Mouse (Mus musculus) ES-E14 (cell line): ENCODE measurements around the gene Slc25a13. TPM values are rescaled to one million over a fixed set of nuclear protein-coding genes. Genes with fewer than 3 reads are reported as not detected.
A peak's percentile ranks its signal among the peaks of the same experiment; 100 is the strongest.

Experiments used
- DNase-seq: peaks from one replicate; pipeline ENCODE4 v3.0.0-alpha.2; 2013; ENCODE audit warnings: low read depth, low spot score
- H3K27ac ChIP-seq: 2 replicates; pipeline ENCODE4 v1.5.1; 2012; ENCODE audit warnings: low read depth, mild to moderate bottlenecking, low read length, moderate library complexity, mixed read lengths; ENCODE audit not compliant: poor library complexity, insufficient read depth, severe bottlenecking
- H3K36me3 ChIP-seq: 2 replicates; pipeline ENCODE4 v1.6.1; 2012; ENCODE audit warnings: mild to moderate bottlenecking, low read length, moderate library complexity, mixed read lengths; ENCODE audit not compliant: control insufficient read depth, poor library complexity, insufficient read depth, severe bottlenecking
- H3K4me1 ChIP-seq, 2 experiments: fragments of 150-350 bp in 1 of 2; sonication (generic) in 1 of 2; 2 replicates each; pipeline ENCODE4 v1.6.1; 2012; ENCODE audit warnings: low read length in 2 of 2, mild to moderate bottlenecking in 1 of 2, mixed read lengths in 1 of 2; ENCODE audit not compliant: control insufficient read depth in 2 of 2, insufficient read depth in 2 of 2, poor library complexity in 1 of 2
- H3K4me3 ChIP-seq, 2 experiments: fragments of 150-350 bp in 1 of 2; sonication (generic) in 1 of 2; 2 replicates each; pipeline ENCODE4 v1.5.1; 2012; ENCODE audit warnings: low read length in 2 of 2, low read depth in 1 of 2, mild to moderate bottlenecking in 1 of 2, mixed read lengths in 1 of 2; ENCODE audit not compliant: insufficient read depth in 1 of 2, poor library complexity in 1 of 2, severe bottlenecking in 1 of 2
- H3K9ac ChIP-seq: 2 replicates; pipeline ENCODE4 v1.6.1; 2012; ENCODE audit warnings: low read depth, mild to moderate bottlenecking, low read length, mixed read lengths; ENCODE audit not compliant: poor library complexity, insufficient read depth, severe bottlenecking
- H3K9me3 ChIP-seq: fragments of 150-350 bp; sonication (generic); 2 replicates; pipeline ENCODE4 v1.6.1; 2012; ENCODE audit warnings: low read depth, mild to moderate bottlenecking, low read length; ENCODE audit not compliant: control insufficient read depth, insufficient read depth
- CHD2 ChIP-seq: IDR thresholded peaks from 2 replicates; pipeline ENCODE4 v1.6.1; 2014; ENCODE audit warnings: mild to moderate bottlenecking, low read depth, low read length, inconsistent platforms
- HCFC1 ChIP-seq: IDR thresholded peaks from 2 replicates; pipeline ENCODE4 v1.6.1; 2012; ENCODE audit warnings: low read length, inconsistent platforms, borderline replicate concordance; ENCODE audit not compliant: insufficient read depth
- MAFK ChIP-seq: IDR thresholded peaks from 2 replicates; pipeline ENCODE4 v1.6.1; 2014; ENCODE audit warnings: mild to moderate bottlenecking, low read depth, low read length, inconsistent platforms; ENCODE audit not compliant: insufficient read depth
- ZC3H11A ChIP-seq: IDR thresholded peaks from 2 replicates; pipeline ENCODE4 v1.6.1; 2012; ENCODE audit warnings: low read depth, mild to moderate bottlenecking, inconsistent platforms, low read length, borderline replicate concordance
- ZNF384 ChIP-seq: IDR thresholded peaks from 2 replicates; pipeline ENCODE4 v1.6.1; 2012; ENCODE audit warnings: low read depth, low read length, inconsistent platforms
- in situ Hi-C, 2 experiments: fragments of 600-800 bp; cut with MboI; formaldehyde crosslinking; loops; one replicate each; pipeline ENCODE4 v1.15.1; 2025; ENCODE audit warnings: low sequenced_read_pairs in 2 of 2, inconsistent platforms in 1 of 2; ENCODE audit not compliant: unreplicated experiment in 2 of 2
- total RNA-seq: library from RNA; depleted of rRNA; stranded (reverse); fragments of 300-350 nt; gene quantifications from 2 replicates; pipeline ENCODE4 v1.2.3, GENCODE M21; 2012

Gene Slc25a13
- total RNA-seq, 1 experiment = 53.5 TPM

GRCm38 (mm10) chr6:6208351-6209059 is 8.5 kb downstream of the Slc25a13 start:
- H3K9me3 ChIP-seq = no peaks in the 10 kb centered on the region
- in situ Hi-C loops = no loop called here
- peaks cover 26 to 30% of the 10 kb centered on the region in 2 experiments for H3K4me1 ChIP-seq
- peak overlapping the region; percentile 69 for H3K27ac ChIP-seq
- DNase-seq = no peak
- peak overlapping the region; percentile 11; the same call in 1 of the 2 replicates for H3K9ac ChIP-seq
- H3K36me3 ChIP-seq = peaks cover 5% of the 10 kb centered on the region; the same call in 1 of the 2 replicates
- no peak for TF ChIP-seq HCFC1
- no peak for TF ChIP-seq ZC3H11A
- no peak for TF ChIP-seq CHD2
- TF ChIP-seq ZNF384 = no peak
- no peak for TF ChIP-seq MAFK
- H3K4me3 ChIP-seq = no peak overlapping the region

DNA sequence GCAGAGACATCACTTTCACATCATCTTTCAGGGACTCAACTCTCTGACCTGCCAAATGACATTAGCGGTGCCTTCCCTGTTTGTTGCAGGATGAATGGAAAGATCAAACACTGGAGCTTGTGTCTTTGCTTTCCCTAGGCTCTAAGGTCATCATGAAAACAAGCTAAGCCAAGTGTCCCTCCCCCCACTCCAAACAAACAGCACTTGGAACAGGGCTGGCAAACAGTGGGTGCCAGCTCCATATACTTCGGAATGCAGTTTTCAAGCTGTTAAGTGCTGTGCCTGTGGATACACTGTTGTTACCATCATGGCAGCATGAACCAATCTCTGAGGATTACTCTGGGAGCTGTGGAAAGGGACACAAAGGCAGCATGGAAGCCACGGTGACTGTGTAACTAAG is 9.1 kb downstream of the Slc25a13 start:
- Histone ChIP-seq H3K9me3 (no peaks in the 10 kb centered on the region), H3K27ac (peak overlapping the region; percentile 60), H3K9ac (peak overlapping the region; percentile 11; the same call in 1 of the 2 replicates), H3K4me1 (peaks cover 24 to 31% of the 10 kb centered on the region in 2 experiments), H3K36me3 (peaks cover 5% of the 10 kb centered on the region; the same call in 1 of the 2 replicates), H3K4me3 (no peak overlapping the region)
- in situ Hi-C loops = no loop called here
- DNase-seq = no peak
- TF ChIP-seq MAFK = no peak
- TF ChIP-seq HCFC1 = no peak
- TF ChIP-seq ZC3H11A = no peak
- no peak for TF ChIP-seq CHD2
- TF ChIP-seq ZNF384 = no peak

- H3K27ac ChIP-seq = no peak overlapping the region; the same call in 1 of the 2 replicates
- no peak for DNase-seq
- no peak overlapping the region for H3K4me3 ChIP-seq
- TF ChIP-seq HCFC1 (no peak), MAFK (peak; percentile 93), CHD2 (no peak)
- H3K4me1 ChIP-seq = peaks cover 25 to 34% of the 10 kb centered on the region in 2 experiments
- peaks cover 5% of the 10 kb centered on the region; the same call in 1 of the 2 replicates for H3K36me3 ChIP-seq
- in situ Hi-C loops = no loop called here
- H3K9ac ChIP-seq = no peak overlapping the region
- no peaks in the 10 kb centered on the region for H3K9me3 ChIP-seq
Observed at GRCm38 (mm10) chr6:6207395-6207794, 9.6 kb downstream of the Slc25a13 start.

DNA sequence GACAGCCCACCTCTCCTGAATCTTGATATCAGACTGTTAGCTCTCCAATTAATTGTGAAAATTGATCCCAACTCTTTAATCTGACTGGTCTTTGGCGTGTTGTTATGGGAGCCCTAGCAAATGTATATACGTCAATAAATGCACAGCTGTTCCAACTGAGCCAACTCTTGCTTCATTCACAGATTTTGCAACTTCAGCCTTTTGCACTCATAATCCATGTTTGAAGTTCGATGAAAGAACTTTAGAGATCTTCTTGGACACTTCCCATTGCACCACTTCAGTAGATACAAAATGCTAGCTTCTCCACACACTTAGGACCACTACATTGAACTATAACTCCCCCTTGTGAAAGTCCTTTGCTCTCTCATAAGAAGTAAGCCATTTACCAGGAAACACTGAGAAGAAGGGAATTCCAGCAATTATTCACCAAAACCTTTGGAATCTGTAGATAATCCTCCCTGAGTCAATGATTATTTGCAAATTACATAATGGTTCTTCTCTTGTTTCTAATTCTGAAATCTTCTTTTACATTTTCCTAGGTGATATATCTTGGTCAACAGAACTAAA is 11.3 kb downstream of the Slc25a13 start:
- H3K36me3 ChIP-seq = peaks cover 3% of the 10 kb centered on the region; the same call in 1 of the 2 replicates
- in situ Hi-C loops = no loop called here
- no peak overlapping the region for H3K9ac ChIP-seq
- TF ChIP-seq MAFK (no peak), ZNF384 (no peak)
- H3K27ac ChIP-seq = no peak overlapping the region
- H3K9me3 ChIP-seq = no peaks in the 10 kb centered on the region
- DNase-seq = no peak
- H3K4me1 ChIP-seq = peaks cover 29% of the 10 kb centered on the region in 2 experiments
- no peak overlapping the region for H3K4me3 ChIP-seq
